Mouse (Mus musculus): ENCODE results near the gene Actr5. TPM values are rescaled to one million over a fixed set of nuclear protein-coding genes. Genes with fewer than 3 reads are reported as not detected.

Actr5 gene
- total RNA-seq, 2 experiments from 2014 or later, result 21.1 to 31.5 TPM

GRCm38 (mm10) chr2:158612671-158613250 is 11.9 kb upstream of the Actr5 start:
- no peak for ATAC-seq (replicated peaks; ENCODE audit: low FRiP score, low TSS enrichment, poor library complexity, severe bottlenecking)

GRCm38 (mm10) chr2:158613541-158614417 is 10.9 kb upstream of the Actr5 start:
- ATAC-seq (replicated peaks; ENCODE audit: low FRiP score, low TSS enrichment, poor library complexity, severe bottlenecking), result peak; percentile 78

GRCm38 (mm10) chr2:158614418-158614955 is 10.2 kb upstream of the Actr5 start:
- no peak for ATAC-seq (replicated peaks; ENCODE audit: low FRiP score, low TSS enrichment, poor library complexity, severe bottlenecking)

GRCm38 (mm10) chr2:158615161-158615680 is 9.5 kb upstream of the Actr5 start:
- no peak for ATAC-seq (replicated peaks; ENCODE audit: low FRiP score, low TSS enrichment, poor library complexity, severe bottlenecking)

GRCm38 (mm10) chr2:158615702-158616101 is 9.0 kb upstream of the Actr5 start:
- ATAC-seq (replicated peaks; ENCODE audit: low FRiP score, low TSS enrichment, poor library complexity, severe bottlenecking), result no peak

GRCm38 (mm10) chr2:158616296-158616695 is 8.4 kb upstream of the Actr5 start:
- no peak for ATAC-seq (replicated peaks; ENCODE audit: low FRiP score, low TSS enrichment, poor library complexity, severe bottlenecking)

GRCm38 (mm10) chr2:158616790-158617189 is 7.9 kb upstream of the Actr5 start:
- ATAC-seq (replicated peaks; ENCODE audit: low FRiP score, low TSS enrichment, poor library complexity, severe bottlenecking), result no peak

GRCm38 (mm10) chr2:158625231-158625630 is 543 bp downstream of the Actr5 start:
- 0 out of 2 replicates have a peak, but pooled peaks have one; percentile 11 for ATAC-seq (replicated peaks; ENCODE audit: low FRiP score, low TSS enrichment, poor library complexity, severe bottlenecking)

- ATAC-seq (replicated peaks; ENCODE audit: low FRiP score, low TSS enrichment, poor library complexity, severe bottlenecking), result no peak
Measured at GRCm38 (mm10) chr2:158625697-158626096, 1.0 kb downstream of the Actr5 start.

- ATAC-seq (replicated peaks; ENCODE audit: low FRiP score, low TSS enrichment, poor library complexity, severe bottlenecking), result no peak
Measured at GRCm38 (mm10) chr2:158628858-158629257, 4.2 kb downstream of the Actr5 start.

- ATAC-seq (replicated peaks; ENCODE audit: low FRiP score, low TSS enrichment, poor library complexity, severe bottlenecking), result no peak
Measured at GRCm38 (mm10) chr2:158629414-158629813, 4.7 kb downstream of the Actr5 start.

GRCm38 (mm10) chr2:158631873-158632272 is 7.2 kb downstream of the Actr5 start:
- no peak for ATAC-seq (replicated peaks; ENCODE audit: low FRiP score, low TSS enrichment, poor library complexity, severe bottlenecking)

- ATAC-seq (replicated peaks; ENCODE audit: low FRiP score, low TSS enrichment, poor library complexity, severe bottlenecking), result peak; percentile 84
Measured at GRCm38 (mm10) chr2:158641869-158642268, 17.2 kb downstream of the Actr5 start.

- no peak for ATAC-seq (replicated peaks; ENCODE audit: low FRiP score, low TSS enrichment, poor library complexity, severe bottlenecking)
Measured at GRCm38 (mm10) chr2:158642587-158642986, 17.9 kb downstream of the Actr5 start.

- ATAC-seq (replicated peaks; ENCODE audit: low FRiP score, low TSS enrichment, poor library complexity, severe bottlenecking), result no peak
Measured at GRCm38 (mm10) chr2:158643791-158644190, 19.1 kb downstream of the Actr5 start.

GRCm38 (mm10) chr2:158651159-158651908 is 26.6 kb downstream of the Actr5 start:
- no peak for ATAC-seq (replicated peaks; ENCODE audit: low FRiP score, low TSS enrichment, poor library complexity, severe bottlenecking)

GRCm38 (mm10) chr2:158652985-158653384 is 28.3 kb downstream of the Actr5 start:
- peak; percentile 86 for ATAC-seq (replicated peaks; ENCODE audit: low FRiP score, low TSS enrichment, poor library complexity, severe bottlenecking)

- ATAC-seq (replicated peaks; ENCODE audit: low FRiP score, low TSS enrichment, poor library complexity, severe bottlenecking), result no peak
Measured at GRCm38 (mm10) chr2:158654717-158655116, 30.0 kb downstream of the Actr5 start.

GRCm38 (mm10) chr2:158655806-158656205 is 31.1 kb downstream of the Actr5 start:
- no peak for ATAC-seq (replicated peaks; ENCODE audit: low FRiP score, low TSS enrichment, poor library complexity, severe bottlenecking)

GRCm38 (mm10) chr2:158658822-158659221 is 34.1 kb downstream of the Actr5 start:
- ATAC-seq (replicated peaks; ENCODE audit: low FRiP score, low TSS enrichment, poor library complexity, severe bottlenecking), result 0 out of 2 replicates have a peak, but pooled peaks have one; percentile 52
